Mouse (Mus musculus) cerebellum, adult 2 months (tissue): ENCODE data around the gene Inha.

ENCODE experiments used
- CTCF ChIP-seq: fragments of 200-500 bp; IDR thresholded peaks from 2 replicates; pipeline ENCODE4 v1.5.1; 2011; ENCODE audit warnings: low read depth, mild to moderate bottlenecking, control low read depth, low read length, moderate library complexity, borderline replicate concordance; ENCODE audit not compliant: insufficient read depth
- POLR2A ChIP-seq: fragments of 200-500 bp; IDR thresholded peaks from 2 replicates; pipeline ENCODE4 v1.6.1; 2011; ENCODE audit warnings: low read length, control low read depth, borderline replicate concordance; ENCODE audit not compliant: insufficient read depth

GRCm38 (mm10) chr1:75480735-75481134 is 26.1 kb upstream of the Inha start:
- TF ChIP-seq CTCF, result no peak
- no peak for TF ChIP-seq POLR2A
